Mouse (Mus musculus): ENCODE measurements around the gene Ankrd39. TPM values are rescaled to one million over a fixed set of nuclear protein-coding genes. Genes with fewer than 3 reads are reported as not detected.

The Ankrd39 gene
- total RNA-seq, 2 experiments from 2014 or later, result 13.9 to 18.7 TPM

DNA sequence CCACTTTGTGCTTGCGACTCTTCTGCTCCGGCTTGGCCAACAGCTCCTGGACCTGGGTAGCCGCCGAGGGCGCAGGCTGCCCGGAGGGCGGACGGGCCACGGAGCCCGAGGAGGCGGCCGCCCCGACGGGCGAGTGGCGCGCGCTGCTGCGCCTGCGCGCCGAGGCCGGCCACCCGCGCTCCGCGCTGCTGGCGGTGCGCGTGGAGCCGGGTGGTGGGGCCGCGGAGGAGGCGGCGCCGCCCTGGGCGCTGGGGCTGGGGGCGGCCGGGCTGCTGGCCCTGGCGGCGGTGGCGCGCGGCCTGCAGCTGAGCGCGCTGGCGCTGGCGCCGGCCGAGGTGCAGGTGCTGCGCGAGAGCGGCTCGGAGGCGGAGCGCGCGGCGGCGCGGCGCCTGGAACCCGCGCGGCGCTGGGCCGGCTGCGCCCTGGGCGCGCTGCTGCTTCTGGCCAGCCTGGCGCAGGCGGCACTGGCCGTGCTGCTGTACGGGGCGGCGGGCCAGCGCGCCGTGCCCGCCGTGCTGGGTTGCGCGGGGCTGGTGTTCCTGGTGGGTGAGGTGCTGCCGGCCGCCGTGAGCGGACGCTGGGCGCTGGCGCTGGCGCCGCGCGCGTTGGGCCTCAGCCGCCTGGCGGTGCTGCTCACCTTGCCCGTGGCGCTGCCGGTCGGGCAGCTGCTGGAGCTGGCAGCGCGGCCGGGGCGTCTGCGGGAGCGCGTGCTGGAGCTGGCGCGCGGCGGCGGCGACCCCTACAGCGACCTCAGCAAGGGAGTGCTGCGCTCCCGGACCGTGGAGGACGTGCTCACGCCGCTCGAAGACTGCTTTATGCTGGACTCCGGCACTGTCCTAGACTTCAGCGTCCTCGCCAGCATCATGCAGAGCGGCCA, 34.9 kb downstream of the Ankrd39 start:
- intact Hi-C loops (cut with DNase I), result no loop called here
- DNase-seq (ENCODE audit: low spot score in 2 of 2), result peak; percentile 33 to 54

DNA sequence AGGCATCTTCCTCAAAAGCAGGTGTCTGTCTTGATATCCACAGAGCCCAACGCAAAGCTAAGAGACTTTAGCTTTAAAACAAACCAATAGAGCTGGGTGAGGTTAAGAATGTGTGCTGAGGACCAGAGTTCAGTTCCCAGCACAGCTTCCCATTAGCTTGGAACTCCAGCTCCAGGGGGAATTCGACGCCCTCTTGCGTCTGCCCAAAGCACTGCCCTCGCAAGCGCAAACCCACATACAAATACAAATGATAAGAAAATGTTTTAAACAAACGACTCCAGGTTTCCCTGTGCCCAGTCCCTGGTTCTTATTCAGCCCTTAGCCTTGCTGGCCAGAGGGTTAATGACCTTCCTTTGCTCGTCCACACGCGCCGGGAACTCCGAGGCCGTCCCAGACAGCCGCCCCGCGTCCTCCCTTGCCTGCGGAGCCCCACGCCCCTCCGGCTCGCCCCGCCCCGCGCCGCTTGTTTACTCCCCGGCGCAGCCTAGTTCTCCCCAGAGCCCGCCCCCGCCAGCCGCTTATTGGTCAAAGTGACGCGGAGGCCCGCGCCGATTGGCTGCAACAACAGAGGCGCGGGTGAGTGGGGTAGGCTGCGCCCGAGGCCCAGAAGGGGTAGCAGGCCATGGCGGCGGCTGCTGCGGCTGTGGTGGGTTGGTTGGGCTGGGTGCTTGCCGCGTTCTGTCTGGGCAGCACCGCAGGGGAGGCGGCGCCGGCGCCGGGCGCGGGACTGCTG, 35.8 kb downstream of the Ankrd39 start, which contains the start of gene Cnnm3:
Gene Cnnm3 (plus strand): TSS at position 579 of the 733 bp plus-strand sequence.
- peak; percentile 98 to 99 for DNase-seq (ENCODE audit: low spot score in 2 of 2)
- intact Hi-C loops (cut with DNase I), result no loop called here

- intact Hi-C loops (cut with DNase I), result no loop called here
- no peak for DNase-seq (ENCODE audit: low spot score in 2 of 2)
Measured at GRCm38 (mm10) chr1:36508238-36508637, 39.0 kb downstream of the Ankrd39 start.

DNA sequence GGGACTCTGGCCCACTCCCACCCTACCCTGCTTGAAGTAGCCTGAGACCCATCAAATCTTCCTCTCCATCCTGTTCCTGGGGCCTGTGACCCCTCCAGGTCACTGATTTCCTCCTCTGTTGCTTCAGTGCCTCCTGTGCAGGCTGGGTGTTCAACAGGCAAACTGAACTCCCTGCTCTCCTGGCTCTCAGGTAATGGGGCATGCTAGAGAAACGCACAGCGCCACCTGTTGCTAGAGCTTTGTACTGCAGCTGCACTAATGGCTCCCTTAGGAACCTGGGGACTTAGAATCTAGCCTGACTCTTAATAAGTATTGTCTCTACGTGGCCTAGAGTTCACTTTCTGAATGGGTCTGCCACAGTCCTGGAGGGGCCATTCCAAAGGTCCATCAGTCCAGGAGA, 46.0 kb downstream of the Ankrd39 start:
- peak; percentile 59 to 79 for DNase-seq (ENCODE audit: low spot score in 2 of 2)
- intact Hi-C loops (cut with DNase I), result loop anchor here (5.0 kb wide), 2 partner anchors 154 to 179 kb away; no protein-coding TSS in a partner anchor

DNA sequence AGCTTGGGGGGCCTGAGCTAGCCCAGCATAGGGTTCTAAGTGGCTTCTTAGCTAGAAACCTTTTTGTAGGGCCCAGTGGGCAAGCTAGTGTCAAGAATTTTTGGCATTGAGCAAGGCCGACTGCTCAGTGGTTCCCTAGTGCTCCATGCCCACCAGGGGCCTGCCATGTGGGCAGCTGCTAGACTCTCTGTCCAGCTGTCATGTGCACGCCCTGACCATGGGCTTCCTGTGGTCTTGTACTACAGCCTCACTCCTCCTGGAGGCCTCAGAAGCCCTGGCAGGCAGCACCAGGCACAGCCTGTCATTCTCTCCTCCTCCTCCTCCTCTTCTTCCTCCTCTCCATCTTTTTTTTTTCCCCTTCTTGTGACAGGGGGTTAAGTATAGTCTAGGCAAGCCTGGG, 49.9 kb downstream of the Ankrd39 start:
- intact Hi-C loops (cut with DNase I), result no loop called here

GRCm38 (mm10) chr1:36496719-36497118, 50.5 kb downstream of the Ankrd39 start:
- peak; percentile 44 to 45 for DNase-seq (ENCODE audit: low spot score in 2 of 2)
- intact Hi-C loops (cut with DNase I), result no loop called here

More for the DNA sequence above, 49.9 kb downstream of the Ankrd39 start:
- DNase-seq (ENCODE audit: low spot score in 2 of 2), result no peak

DNA sequence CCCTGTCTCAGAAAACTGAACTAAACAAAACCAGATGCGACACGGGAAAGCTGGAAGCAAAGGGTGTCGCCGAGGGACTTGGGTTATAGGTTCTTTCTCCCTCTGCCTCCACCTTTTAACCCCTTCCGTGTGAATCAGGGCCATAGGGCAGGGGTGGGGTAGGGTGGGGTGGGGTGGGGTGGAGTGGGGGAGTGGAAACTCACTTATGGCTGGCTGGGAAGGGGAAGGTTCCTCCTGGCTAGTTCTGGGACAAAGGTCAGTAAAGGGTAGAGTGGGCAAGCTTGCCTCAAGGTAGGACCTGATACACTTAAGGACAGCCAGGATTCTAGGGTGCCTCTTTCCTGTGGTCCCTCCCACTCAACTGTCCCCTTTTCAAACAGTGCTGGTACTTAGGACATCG, 53.9 kb downstream of the Ankrd39 start:
- intact Hi-C loops (cut with DNase I), result no loop called here
- no peak for DNase-seq (ENCODE audit: low spot score in 2 of 2)

DNA sequence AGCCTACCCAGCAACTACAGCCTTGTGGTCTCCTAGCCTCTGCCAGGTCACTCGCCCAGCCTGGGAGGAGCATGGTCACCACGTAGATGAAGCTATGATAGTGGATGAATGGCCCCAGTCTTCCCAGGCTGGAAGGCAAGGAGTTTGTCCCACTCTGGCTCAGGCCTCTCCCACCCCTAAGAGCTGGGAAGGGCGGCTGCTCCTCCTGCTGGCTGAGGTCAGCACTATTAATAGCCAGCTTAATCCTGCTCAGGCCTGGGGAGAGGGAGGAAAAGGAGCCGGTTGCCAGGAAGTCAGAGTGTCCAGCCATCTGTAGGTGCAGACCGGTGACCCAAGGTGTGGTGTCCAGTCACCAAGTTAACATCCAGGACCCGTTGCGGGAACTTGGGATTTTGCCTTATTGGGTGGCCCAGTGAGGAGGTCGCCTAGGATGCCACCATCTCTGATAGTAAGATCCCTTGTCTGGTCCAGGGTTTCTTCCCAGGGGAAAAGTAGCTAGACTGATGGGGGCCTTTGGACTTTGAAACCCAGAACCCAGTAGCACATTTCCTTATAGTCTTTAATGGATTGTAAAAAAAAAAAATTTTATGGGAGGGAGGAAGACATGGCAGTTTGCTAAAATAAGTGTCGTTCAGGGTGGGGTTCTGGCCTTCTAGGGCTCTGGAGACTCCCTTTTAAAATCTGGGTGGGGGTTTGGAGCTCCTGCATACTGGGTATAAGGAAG, 54.7 kb downstream of the Ankrd39 start:
- no peak for DNase-seq (ENCODE audit: low spot score in 2 of 2)
- intact Hi-C loops (cut with DNase I), result no loop called here

GRCm38 (mm10) chr1:36489661-36490060, 57.6 kb downstream of the Ankrd39 start:
- no peak for DNase-seq (ENCODE audit: low spot score in 2 of 2)
- intact Hi-C loops (cut with DNase I), result no loop called here

Small RNAs within 50 kb of the gene (microRNA-seq; reads per million reads assigned to microRNA genes)
- gene Gm47280, result 0 reads per million in 2 experiments

Other genes with a start within 250 kb of the Ankrd39 start
- 10 to 100 TPM; 14.7 to 16.9 TPM for gene Arid5a, start 239.7 kb downstream of the Ankrd39 start, total RNA-seq (2021)
- 10 to 100 TPM; 59.4 to 65.3 TPM for gene Kansl3, start 178.3 kb downstream of the Ankrd39 start, total RNA-seq (2021)
- not detected for gene Fer1l5, start 175.2 kb downstream of the Ankrd39 start, total RNA-seq (2021)
- gene Lman2l, start 102.2 kb downstream of the Ankrd39 start, total RNA-seq (2021), result 10 to 100 TPM; 37.4 to 41.7 TPM
- gene Cnnm4, start 75.8 kb downstream of the Ankrd39 start, total RNA-seq (2021), result 10 to 100 TPM; 12.6 to 13.5 TPM
- gene Cnnm3, start 35.6 kb downstream of the Ankrd39 start, total RNA-seq (2021), result 10 to 100 TPM; 28.7 to 30.4 TPM
- 1 to 10 TPM; 5.2 to 6.4 TPM for gene Ankrd23, start 10.6 kb downstream of the Ankrd39 start, total RNA-seq (2021)
- not detected for gene Gm42417, start 8.0 kb downstream of the Ankrd39 start, total RNA-seq (2021)
- gene Sema4c, start 10.9 kb upstream of the Ankrd39 start, total RNA-seq (2021), result 10 to 100 TPM; 16.2 to 20.2 TPM
- gene Fam178b, start 135.7 kb upstream of the Ankrd39 start, total RNA-seq (2021), result under 1 TPM in 1 of 2 experiments, not detected in 1; 0.53 TPM
- 100 to 1,000 TPM; 688 to 718 TPM for gene Cox5b, start 144.0 kb upstream of the Ankrd39 start, total RNA-seq (2021)
- gene 4933424G06Rik, start 162.7 kb upstream of the Ankrd39 start, total RNA-seq (2021), result 1 to 10 TPM; 1.3 to 1.7 TPM
- 100 to 1,000 TPM; 273 to 294 TPM for gene Actr1b, start 167.0 kb upstream of the Ankrd39 start, total RNA-seq (2021)
- 1 to 10 TPM; 1.7 TPM for gene Zap70, start 214.4 kb upstream of the Ankrd39 start, total RNA-seq (2021)

Measured in left cerebral cortex, postnatal 14 days (tissue).